Mouse (Mus musculus) hindbrain, embryonic 14.5 days (tissue): ENCODE data around the gene Rab7. TPM values are rescaled to one million over a fixed set of nuclear protein-coding genes. Genes with fewer than 3 reads are reported as not detected.

Experiments used
- ATAC-seq: fragments of 200-750 bp; cut with Nextera tagmentation; 2 replicates; pipeline ENCODE4 v1.8.0; 2017; ENCODE audit warnings: moderate number of reproducible peaks, mild to moderate bottlenecking, moderate TSS enrichment, moderate library complexity; ENCODE audit not compliant: low FRiP score
- DNase-seq: peaks from one replicate; pipeline ENCODE4 v3.0.0-alpha.2; 2015; ENCODE audit warnings: low spot score
- H3K27ac ChIP-seq: fragments of 300-500 bp; sonication (generic); 2 replicates; pipeline ENCODE4 v1.5.1; 2014; ENCODE audit warnings: mild to moderate bottlenecking, moderate library complexity
- H3K27me3 ChIP-seq: fragments of 300-500 bp; sonication (generic); 2 replicates; pipeline ENCODE4 v1.6.1; 2014; ENCODE audit warnings: mild to moderate bottlenecking, low read length, mixed read lengths; ENCODE audit not compliant: control insufficient read depth, insufficient read depth
- H3K36me3 ChIP-seq: fragments of 300-500 bp; sonication (generic); replicated peaks from 2 replicates; pipeline ENCODE4 v1.6.1; 2014; ENCODE audit not compliant: control insufficient read depth, insufficient read depth
- H3K4me1 ChIP-seq: fragments of 300-500 bp; sonication (generic); replicated peaks from 2 replicates; pipeline ENCODE4 v1.6.1; 2014; ENCODE audit warnings: antibody characterized with exemption, low read length, mixed read lengths; ENCODE audit not compliant: control insufficient read depth, insufficient read depth
- H3K4me2 ChIP-seq: fragments of 300-500 bp; sonication (generic); replicated peaks from 2 replicates; pipeline ENCODE4 v1.6.1; 2014; ENCODE audit warnings: mild to moderate bottlenecking, moderate library complexity
- H3K4me3 ChIP-seq: fragments of 300-500 bp; sonication (generic); replicated peaks from 2 replicates; pipeline ENCODE4 v1.5.1; 2014; ENCODE audit warnings: mild to moderate bottlenecking, low read length
- H3K9ac ChIP-seq: fragments of 300-500 bp; sonication (generic); 2 replicates; pipeline ENCODE4 v1.6.1; 2014
- H3K9me3 ChIP-seq: fragments of 300-500 bp; sonication (generic); 2 replicates; pipeline ENCODE4 v1.6.1; 2016; ENCODE audit warnings: low read length; ENCODE audit not compliant: control insufficient read depth
- WGBS: fragments of 180-500 bp; shearing (Covaris S2); extraction: QIAGEN DNeasy Blood & Tissue Kit; methylation state at CpG from one replicate; pipeline ENCODE4 v1.1.7; 2014; 5-methylcytosine and 5-hydroxymethylcytosine counted together
- polyA plus RNA-seq: library from polyadenylated mRNA; unstranded; fragments of >200 nt; fragmentation: Nextera tagmentation; extraction: Ambion mirVana; gene quantifications from 2 replicates; pipeline ENCODE4 v1.2.1, GENCODE M21; 2014

The Rab7 gene
- 377 and 427 TPM in 2 replicates for polyA plus RNA-seq

DNA sequence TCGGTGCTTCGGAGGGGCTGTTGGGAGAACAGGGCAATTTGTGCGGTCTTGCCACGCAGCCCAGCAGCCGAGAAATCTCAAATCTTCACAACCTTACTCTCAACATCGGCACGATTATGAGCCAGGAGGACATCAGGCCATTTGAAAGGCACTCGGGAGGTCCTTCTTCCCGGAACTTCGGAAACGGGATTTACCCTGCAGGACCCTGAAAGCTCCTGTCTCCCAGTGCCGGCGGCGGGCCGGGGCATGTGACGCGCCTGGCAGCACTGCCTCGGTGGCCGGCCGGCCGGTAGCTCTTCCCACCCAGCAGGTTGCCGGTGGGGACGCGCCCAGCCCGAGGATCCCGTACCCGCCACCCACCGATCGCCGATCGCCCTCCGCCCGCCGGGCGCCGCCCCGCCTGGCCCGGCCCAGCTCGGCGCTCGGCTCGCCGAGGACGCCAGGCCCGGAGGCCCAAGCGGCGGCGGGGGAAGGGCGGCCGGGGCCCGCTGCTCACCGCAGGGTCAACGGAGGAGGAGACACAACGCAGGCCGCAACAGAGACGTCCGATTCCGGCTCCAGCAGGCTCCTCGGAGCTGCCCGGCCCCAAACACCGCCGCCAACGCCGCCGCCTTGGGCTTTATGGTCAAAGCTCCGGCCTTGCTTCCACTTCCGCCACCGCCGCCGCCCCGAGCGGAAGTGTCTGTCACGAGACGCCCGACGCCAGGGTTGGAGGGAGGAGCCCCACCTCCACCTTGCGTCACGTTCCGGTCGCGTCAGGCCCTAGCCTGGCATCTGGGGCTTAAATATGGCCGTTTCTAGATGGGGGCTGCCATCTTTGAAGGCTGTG is at the start of gene Rab7:
TSS of gene Rab7 (minus strand) at position 694 of the 829 bp plus-strand sequence.
- no peaks in the 10 kb centered on the region for H3K36me3 ChIP-seq
- H3K9ac ChIP-seq = peak within 1 kb of the TSS; percentile 96
- under 1% methylated on average over 77 of the region's 82 CpGs for WGBS
- H3K4me1 ChIP-seq = peaks cover 24% of the 10 kb centered on the region
- peak within 1 kb of the TSS; percentile 85 for H3K4me3 ChIP-seq
- peak; percentile 95 for DNase-seq
- H3K9me3 ChIP-seq = no peaks in the 10 kb centered on the region
- H3K27ac ChIP-seq = peak within 1 kb of the TSS; percentile 89
- peak within 1 kb of the TSS; percentile 72 for H3K4me2 ChIP-seq
- ATAC-seq = peak; percentile 99
- peaks cover 9% of the 10 kb centered on the region; the same call in 1 of the 2 replicates for H3K27me3 ChIP-seq

DNA sequence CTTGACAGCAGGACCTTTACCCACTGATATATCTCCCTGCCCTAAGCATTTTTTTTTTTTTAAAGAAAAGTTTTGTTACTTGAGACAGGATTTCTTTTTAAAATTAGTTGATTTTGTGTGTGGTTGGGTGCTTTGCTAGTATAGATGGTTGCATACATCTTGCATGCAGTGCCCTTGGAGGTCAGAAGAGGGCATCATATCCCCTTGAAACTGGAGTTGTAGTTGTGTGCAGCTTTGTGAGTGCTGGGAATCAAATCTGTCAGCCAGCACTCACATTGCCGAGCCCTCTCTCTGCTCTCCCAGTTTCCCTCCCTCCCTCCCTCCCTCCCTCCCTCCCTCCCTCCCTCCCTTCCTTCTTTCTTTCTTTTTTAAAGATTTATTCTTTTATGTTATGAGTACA is 43.9 kb upstream of the Rab7 start:
- H3K27me3 ChIP-seq = no peaks in the 10 kb centered on the region
- H3K9ac ChIP-seq = no peak overlapping the region
- no peak overlapping the region for H3K4me2 ChIP-seq
- DNase-seq (no peak), ATAC-seq (no peak)
- WGBS = 69% methylated on average over 1 of the region's 1 CpGs
- H3K4me3 ChIP-seq = no peak overlapping the region
- no peak overlapping the region for H3K27ac ChIP-seq
- H3K9me3 ChIP-seq = no peaks in the 10 kb centered on the region
- H3K4me1 ChIP-seq = peaks cover 21% of the 10 kb centered on the region
- peaks cover 53% of the 10 kb centered on the region for H3K36me3 ChIP-seq

DNA sequence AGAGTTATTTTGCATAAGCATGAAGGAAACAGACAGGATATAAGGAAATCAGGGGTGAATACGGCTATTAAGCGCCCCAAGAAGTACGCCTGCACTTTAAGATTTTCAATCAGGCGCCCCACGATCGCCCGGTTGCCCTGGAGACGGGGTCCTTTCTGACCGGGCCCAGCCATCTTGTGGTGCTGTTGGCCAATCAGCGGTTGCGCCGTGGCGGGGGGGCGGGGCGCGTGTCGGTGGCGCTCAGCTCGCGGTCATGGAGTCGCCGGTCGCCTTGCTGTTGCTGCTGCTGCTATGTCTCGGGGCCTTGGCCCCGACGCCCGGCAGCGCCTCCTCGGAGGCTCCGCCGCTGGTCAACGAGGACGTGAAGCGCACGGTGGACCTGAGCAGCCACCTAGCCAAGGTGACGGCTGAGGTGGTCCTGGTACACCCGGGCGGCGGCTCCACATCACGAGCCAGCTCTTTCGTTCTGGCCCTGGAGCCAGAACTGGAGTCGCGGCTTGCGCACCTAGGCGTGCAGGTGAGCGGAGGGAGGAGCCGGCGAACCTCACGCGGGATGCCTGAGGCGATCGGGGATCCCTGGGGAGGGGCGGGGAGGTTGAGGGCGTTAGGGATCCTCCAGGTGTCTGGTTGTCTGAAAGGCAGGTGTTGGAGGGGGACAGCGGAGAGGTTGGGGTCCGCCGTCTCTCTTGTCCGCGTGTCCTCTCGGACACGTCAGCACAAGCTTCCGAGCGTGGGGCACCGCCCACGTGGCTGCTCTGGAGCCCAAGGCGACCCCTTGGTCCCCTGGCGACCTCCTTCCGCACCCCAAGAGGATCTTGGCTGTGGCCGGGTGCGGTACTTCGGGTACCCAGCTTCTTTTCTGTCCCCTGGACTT is 39.4 kb upstream of the Rab7 start, which contains the start of gene Rpn1:
TSS of gene Rpn1 (plus strand) at position 205 of the 874 bp plus-strand sequence.
- ATAC-seq (peak; percentile 98), DNase-seq (peak; percentile 92)
- Histone ChIP-seq H3K4me2 (peak within 1 kb of the TSS; percentile 79), H3K4me3 (peak within 1 kb of the TSS; percentile 79), H3K9me3 (no peaks in the 10 kb centered on the region), H3K36me3 (peaks cover 8% of the 10 kb centered on the region; the same call in 1 of the 2 replicates), H3K27ac (peak within 1 kb of the TSS; percentile 84), H3K27me3 (0 out of 2 replicates have a peak, but pooled peaks cover 8% of the 10 kb centered on the region), H3K9ac (peak within 1 kb of the TSS; percentile 81), H3K4me1 (peaks cover 25% of the 10 kb centered on the region)
- WGBS = under 1% methylated on average over 71 of the region's 71 CpGs

DNA sequence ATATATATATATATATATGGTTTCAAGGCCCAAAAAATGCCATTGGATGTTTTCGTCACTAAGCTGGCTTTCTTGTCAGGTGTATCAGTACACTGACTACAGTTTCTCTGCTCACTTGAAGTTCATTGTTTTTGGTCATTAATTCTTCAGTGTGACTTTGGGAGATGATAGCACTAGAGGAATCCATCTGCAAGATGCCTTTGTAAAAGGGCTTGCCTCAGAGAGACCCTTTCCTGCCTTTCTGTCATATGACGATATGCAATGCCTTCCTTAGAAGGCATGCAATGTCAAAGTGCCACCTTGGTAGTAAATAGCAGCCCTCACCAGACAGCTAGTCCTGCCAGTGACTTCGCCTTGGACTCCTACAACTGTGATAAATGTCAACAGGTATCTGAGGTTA is 38.6 kb upstream of the Rab7 start:
- peak; percentile 6; the same call in 1 of the 2 replicates for ATAC-seq
- H3K4me3 ChIP-seq = peak overlapping the region; percentile 79; the same call in 1 of the 2 replicates
- 0 out of 2 replicates have a peak, but pooled peaks cover 9% of the 10 kb centered on the region for H3K27me3 ChIP-seq
- no peak for DNase-seq
- H3K9ac ChIP-seq = peak overlapping the region; percentile 81; the same call in 1 of the 2 replicates
- H3K27ac ChIP-seq = 0 out of 2 replicates have a peak overlapping the region, but pooled peaks have one; percentile 28
- H3K36me3 ChIP-seq = peaks cover 4% of the 10 kb centered on the region; the same call in 1 of the 2 replicates
- H3K4me2 ChIP-seq = peak overlapping the region; percentile 79
- no peaks in the 10 kb centered on the region for H3K9me3 ChIP-seq
- peaks cover 25% of the 10 kb centered on the region for H3K4me1 ChIP-seq
- WGBS = 68% methylated on average over 3 of the region's 3 CpGs

DNA sequence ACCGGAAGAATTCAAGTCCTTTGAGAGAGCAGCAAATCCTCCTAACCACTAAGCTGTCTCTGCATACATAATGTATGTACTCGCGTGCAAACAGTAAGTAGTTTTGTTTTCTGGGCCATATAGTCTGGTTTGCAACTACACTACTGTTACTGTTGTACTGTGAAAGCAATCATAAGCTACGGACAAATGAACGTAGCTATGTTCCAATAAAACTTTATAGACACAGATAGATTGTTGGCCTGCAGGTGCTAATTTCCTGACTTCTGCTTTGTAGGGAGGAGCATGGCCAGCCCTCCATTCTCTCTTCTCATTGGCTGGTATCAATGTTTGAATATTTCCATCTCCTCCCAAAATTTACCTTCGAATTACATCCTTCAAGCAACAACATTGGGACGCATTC is 38.0 kb upstream of the Rab7 start:
- Histone ChIP-seq H3K4me2 (no peak overlapping the region), H3K27me3 (0 out of 2 replicates have a peak, but pooled peaks cover 12% of the 10 kb centered on the region), H3K36me3 (no peaks in the 10 kb centered on the region), H3K4me3 (no peak overlapping the region), H3K4me1 (peaks cover 25% of the 10 kb centered on the region), H3K27ac (no peak overlapping the region), H3K9me3 (no peaks in the 10 kb centered on the region), H3K9ac (no peak overlapping the region)
- WGBS = 86% methylated on average over 7 of the region's 7 CpGs
- no peak for ATAC-seq
- no peak for DNase-seq

DNA sequence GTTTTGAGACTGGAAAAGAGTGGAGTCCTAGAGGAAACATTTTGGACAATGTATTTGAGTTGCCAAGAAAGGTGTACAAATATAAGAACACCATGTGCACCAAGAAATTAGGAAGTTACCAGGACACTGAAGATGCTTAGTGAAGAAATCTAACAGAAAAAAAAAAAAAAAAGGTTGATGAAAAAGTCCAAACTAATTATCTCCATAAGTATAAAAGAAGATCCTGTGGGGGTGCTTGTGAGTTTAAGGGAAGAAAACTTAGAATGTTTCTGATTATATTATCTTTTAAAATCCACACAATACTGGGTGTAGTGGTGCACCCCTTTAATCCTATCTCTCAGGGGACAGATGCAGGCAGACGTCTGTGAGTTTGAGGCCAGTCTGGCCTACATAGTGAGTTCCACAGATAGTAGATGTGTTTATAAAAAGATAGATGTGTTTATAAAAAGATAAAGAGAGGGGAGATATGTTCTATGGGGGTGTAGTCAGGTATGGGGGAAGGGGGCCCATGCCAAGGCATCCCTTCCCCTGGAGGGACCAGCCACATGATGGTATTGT is 31.0 kb upstream of the Rab7 start:
- no peak for DNase-seq
- H3K4me3 ChIP-seq = no peak overlapping the region
- H3K9me3 ChIP-seq = no peaks in the 10 kb centered on the region
- WGBS = 73% methylated on average over 1 of the region's 1 CpGs
- H3K27me3 ChIP-seq = peaks cover 16% of the 10 kb centered on the region; the same call in 1 of the 2 replicates
- no peak overlapping the region for H3K9ac ChIP-seq
- peaks cover 5% of the 10 kb centered on the region; the same call in 1 of the 2 replicates for H3K4me1 ChIP-seq
- no peak for ATAC-seq
- no peak overlapping the region for H3K27ac ChIP-seq
- H3K36me3 ChIP-seq = no peaks in the 10 kb centered on the region
- H3K4me2 ChIP-seq = peak overlapping the region; percentile 86

DNA sequence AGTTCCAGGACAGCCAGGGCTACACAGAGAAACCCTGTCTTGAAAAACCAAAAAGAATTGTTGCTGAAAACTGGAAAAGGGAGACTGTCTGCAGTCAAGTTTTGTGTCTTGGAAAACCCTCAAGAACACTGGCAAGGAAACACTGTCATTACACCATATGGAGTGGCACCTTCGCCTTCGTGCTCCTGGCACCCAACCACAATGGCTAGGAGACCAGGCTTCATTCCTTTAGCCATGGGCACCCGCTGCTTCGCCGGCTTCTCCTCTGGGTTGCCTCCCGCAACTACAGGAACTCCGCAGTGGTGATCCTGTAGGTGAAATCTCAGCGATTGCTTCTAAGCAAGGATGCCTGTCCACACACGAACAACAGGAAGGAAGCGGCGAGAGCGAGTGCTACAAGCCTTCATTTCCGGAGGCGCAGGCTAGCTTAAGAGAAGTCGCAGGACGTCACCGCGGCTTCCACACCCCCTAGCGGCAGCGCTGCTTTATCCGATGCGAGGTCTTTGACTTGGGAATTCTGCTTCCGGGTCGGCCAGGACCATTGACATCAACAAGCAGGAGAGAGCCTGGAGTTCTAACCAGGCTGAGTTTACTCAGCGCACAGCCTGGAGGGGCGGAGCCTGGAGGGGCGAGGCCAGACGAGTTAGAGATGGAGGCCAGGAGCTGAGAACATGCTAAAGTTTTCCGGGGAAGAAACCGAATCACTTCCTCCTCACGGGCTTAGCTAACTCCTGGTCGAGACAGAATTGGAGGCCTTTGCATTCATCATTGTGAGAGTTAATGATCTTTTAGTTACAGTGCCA is 29.9 kb upstream of the Rab7 start:
- DNase-seq (peak; percentile 98), ATAC-seq (peak; percentile 98)
- Histone ChIP-seq H3K36me3 (no peaks in the 10 kb centered on the region), H3K4me1 (peaks cover 5% of the 10 kb centered on the region; the same call in 1 of the 2 replicates), H3K4me2 (peak overlapping the region; percentile 86), H3K27me3 (peaks cover 12% of the 10 kb centered on the region; the same call in 1 of the 2 replicates), H3K9ac (peak overlapping the region; percentile 81), H3K9me3 (no peaks in the 10 kb centered on the region), H3K27ac (peak overlapping the region; percentile 97), H3K4me3 (peak overlapping the region; percentile 41)
- WGBS = 3% methylated on average over 32 of the region's 32 CpGs

DNA sequence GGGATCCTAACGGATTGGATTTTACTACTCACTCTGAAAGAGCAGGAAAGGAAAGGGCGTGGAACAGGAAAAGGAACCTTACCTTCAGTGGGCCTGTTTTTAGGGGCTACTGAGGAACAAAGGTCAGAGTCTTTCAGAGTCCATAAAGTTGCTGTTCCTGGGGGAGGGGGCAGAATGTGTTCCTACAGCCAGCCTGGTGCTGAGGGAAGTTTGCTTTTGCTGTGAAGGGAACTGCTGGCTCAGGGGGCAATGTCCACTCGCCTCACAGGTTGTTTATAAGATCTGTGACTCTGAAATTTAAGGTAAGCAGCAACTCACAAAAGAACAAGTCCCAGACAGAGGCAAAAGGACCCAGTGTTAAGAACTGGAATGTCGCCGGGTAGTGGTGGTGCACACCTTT is 26.1 kb upstream of the Rab7 start:
- no peak for ATAC-seq
- Histone ChIP-seq H3K4me1 (peaks cover 5% of the 10 kb centered on the region; the same call in 1 of the 2 replicates), H3K36me3 (no peaks in the 10 kb centered on the region), H3K27me3 (peaks cover 5% of the 10 kb centered on the region; the same call in 1 of the 2 replicates), H3K9me3 (no peaks in the 10 kb centered on the region), H3K9ac (no peak overlapping the region), H3K4me2 (no peak overlapping the region), H3K27ac (no peak overlapping the region), H3K4me3 (no peak overlapping the region)
- DNase-seq = no peak
- 82% methylated on average over 5 of the region's 5 CpGs for WGBS
